Mouse (Mus musculus) kidney, adult 2 months (tissue): ENCODE measurements at regions not wholly inside any gene's neighbourhood (a gene's known extent, or its start where the extent isn't known, plus 50 kb on each side); places are given as distances from the start of the nearest gene placed in this dataset.

Experiments
- CTCF ChIP-seq: fragments of 200-500 bp; conservative IDR thresholded peaks from 2 replicates; pipeline ENCODE4 v1.5.1; 2011; ENCODE audit warnings: low read depth, mild to moderate bottlenecking, control low read depth, low read length, moderate library complexity, mixed read lengths; ENCODE audit not compliant: insufficient read depth, insufficient read length
- POLR2A ChIP-seq: fragments of 200-500 bp; IDR thresholded peaks from one replicate; pipeline ENCODE4 v1.6.1; 2011; ENCODE audit warnings: low read depth, low read length, control low read depth

DNA sequence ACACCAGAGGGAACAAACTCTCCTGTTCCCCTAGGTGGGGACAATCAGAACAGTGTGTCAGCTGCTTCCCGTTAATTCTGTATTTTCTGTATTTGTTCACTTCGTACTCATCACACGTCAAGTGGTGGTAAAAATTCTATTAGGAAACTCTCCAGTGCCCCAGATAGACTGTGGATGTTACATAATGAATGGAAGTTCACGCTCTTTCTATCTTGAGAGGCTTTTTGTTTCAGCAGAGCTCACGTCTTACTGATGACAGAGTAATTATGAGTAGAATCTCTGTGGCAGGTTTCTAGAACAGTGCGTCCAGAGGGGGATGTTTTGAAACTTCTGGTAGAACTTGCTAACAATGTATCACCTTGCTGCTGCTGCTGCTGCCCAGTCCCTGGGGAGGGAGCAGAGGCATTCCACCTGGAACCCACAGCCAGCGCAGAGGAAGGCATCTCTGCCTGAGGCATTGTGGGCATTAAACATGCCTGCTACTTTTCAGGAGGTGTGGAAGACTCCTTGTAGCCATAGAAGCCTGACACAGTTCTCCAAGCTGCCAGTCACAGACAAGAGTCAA lies 740.6 kb downstream of the 4930447A16Rik start:
- TF ChIP-seq CTCF (no peak), POLR2A (no peak)
